Mouse (Mus musculus) E14TG2a.4 (cell line): ENCODE measurements around the gene Ghsr.

Experiments used
- CTCF ChIP-seq: conservative IDR thresholded peaks from 2 replicates; pipeline ENCODE4 v1.5.1; 2014; ENCODE audit warnings: low read length
- NANOG ChIP-seq: IDR thresholded peaks from 2 replicates; pipeline ENCODE4 v1.6.1; 2014; ENCODE audit warnings: borderline replicate concordance, low read length, mixed read lengths
- POU5F1 ChIP-seq: IDR thresholded peaks from 2 replicates; pipeline ENCODE4 v1.6.1; 2014; ENCODE audit warnings: low read length, borderline replicate concordance

GRCm38 (mm10) chr3:27374396-27374795 is 3.2 kb downstream of the Ghsr start:
- no peak for TF ChIP-seq CTCF
- no peak for TF ChIP-seq POU5F1
- TF ChIP-seq NANOG = no peak
